Mouse (Mus musculus) embryonic facial prominence, embryonic 14.5 days (tissue): ENCODE results near the gene Kars. TPM values are rescaled to one million over a fixed set of nuclear protein-coding genes. Genes with fewer than 3 reads are reported as not detected.
A peak's percentile ranks its signal among the peaks of the same experiment; 100 is the strongest.

ENCODE experiments used
- ATAC-seq: fragments of 200-750 bp; cut with Nextera tagmentation; 2 replicates; pipeline ENCODE4 v1.8.0; 2017; ENCODE audit warnings: low read depth, moderate number of reproducible peaks, moderate TSS enrichment
- DNase-seq: peaks from one replicate; pipeline ENCODE4 v3.0.0-alpha.2; 2015; ENCODE audit warnings: low spot score
- H3K27ac ChIP-seq: fragments of 300-500 bp; sonication (generic); replicated peaks from 2 replicates; pipeline ENCODE4 v1.5.1; 2014; ENCODE audit warnings: low read depth, mild to moderate bottlenecking, low read length, moderate library complexity
- H3K27me3 ChIP-seq: fragments of 300-500 bp; sonication (generic); replicated peaks from 2 replicates; pipeline ENCODE4 v1.6.1; 2014; ENCODE audit warnings: low read length; ENCODE audit not compliant: control insufficient read depth, insufficient read depth
- H3K36me3 ChIP-seq: fragments of 300-500 bp; sonication (generic); 2 replicates; pipeline ENCODE4 v1.6.1; 2014; ENCODE audit warnings: low read length, mixed read lengths; ENCODE audit not compliant: control insufficient read depth, insufficient read depth
- H3K4me1 ChIP-seq: fragments of 300-500 bp; sonication (generic); 2 replicates; pipeline ENCODE4 v1.6.1; 2014; ENCODE audit warnings: antibody characterized with exemption, low read length; ENCODE audit not compliant: control insufficient read depth, insufficient read depth
- H3K4me2 ChIP-seq: fragments of 300-500 bp; sonication (generic); 2 replicates; pipeline ENCODE4 v1.6.1; 2014; ENCODE audit warnings: low read depth, mild to moderate bottlenecking, low read length, moderate library complexity, mixed read lengths
- H3K4me3 ChIP-seq: fragments of 300-500 bp; sonication (generic); 2 replicates; pipeline ENCODE4 v1.5.1; 2014; ENCODE audit warnings: low read depth, mild to moderate bottlenecking, low read length
- H3K9ac ChIP-seq: fragments of 300-500 bp; sonication (generic); 2 replicates; pipeline ENCODE4 v1.6.1; 2014; ENCODE audit warnings: low read depth, mild to moderate bottlenecking, low read length, moderate library complexity, mixed read lengths
- H3K9me3 ChIP-seq: fragments of 300-500 bp; sonication (generic); 2 replicates; pipeline ENCODE4 v1.6.1; 2016; ENCODE audit warnings: low read length; ENCODE audit not compliant: control insufficient read depth
- WGBS: fragments of 180-500 bp; shearing (Covaris S2); extraction: QIAGEN DNeasy Blood & Tissue Kit; methylation state at CpG from one replicate; pipeline ENCODE4 v1.1.7; 2014; 5-methylcytosine and 5-hydroxymethylcytosine counted together
- polyA plus RNA-seq: library from polyadenylated mRNA; unstranded; fragments of >200 nt; fragmentation: Nextera tagmentation; extraction: Ambion mirVana; gene quantifications from 2 replicates; pipeline ENCODE4 v1.2.1, GENCODE M21; 2014

Kars gene
- polyA plus RNA-seq, 1 experiment from 2014 or later = 192 TPM

DNA sequence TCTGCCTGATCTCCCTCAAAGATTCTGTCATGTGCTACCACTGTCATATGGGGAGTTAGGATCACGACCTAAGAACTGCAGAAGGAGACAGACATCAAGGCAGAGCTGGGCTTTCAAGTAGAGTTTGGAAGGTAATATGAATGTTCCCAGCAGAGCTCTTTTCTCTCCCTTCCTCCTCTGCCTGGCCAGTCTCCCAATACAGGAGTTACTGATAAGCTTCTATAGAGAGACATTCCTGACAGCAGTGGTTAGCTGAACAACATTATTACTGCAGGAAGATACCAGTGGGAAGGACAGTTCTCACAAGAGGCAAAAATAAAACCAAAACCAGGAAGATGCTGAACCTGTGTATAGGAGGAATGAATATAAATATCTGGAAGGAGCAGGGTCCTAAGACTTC is 48.5 kb downstream of the Kars start:
- Histone ChIP-seq H3K4me3 (no peak overlapping the region), H3K9ac (no peak overlapping the region), H3K27me3 (no peaks in the 10 kb centered on the region), H3K9me3 (no peaks in the 10 kb centered on the region), H3K36me3 (peaks cover 5% of the 10 kb centered on the region; the same call in 1 of the 2 replicates), H3K27ac (no peak overlapping the region), H3K4me1 (peaks cover 4% of the 10 kb centered on the region), H3K4me2 (no peak overlapping the region)
- 72% methylated on average over 1 of the region's 1 CpGs for WGBS
- no peak for ATAC-seq
- no peak for DNase-seq

- DNase-seq (no peak), ATAC-seq (no peak)
- Histone ChIP-seq H3K9me3 (no peaks in the 10 kb centered on the region), H3K36me3 (peaks cover 18% of the 10 kb centered on the region), H3K4me1 (peaks cover 4% of the 10 kb centered on the region), H3K27me3 (no peaks in the 10 kb centered on the region), H3K4me3 (no peak overlapping the region), H3K9ac (no peak overlapping the region), H3K27ac (no peak overlapping the region), H3K4me2 (no peak overlapping the region)
- WGBS = 60% methylated on average over 3 of the region's 3 CpGs
Measured at GRCm38 (mm10) chr8:111961330-111961729, 49.8 kb downstream of the Kars start.

DNA sequence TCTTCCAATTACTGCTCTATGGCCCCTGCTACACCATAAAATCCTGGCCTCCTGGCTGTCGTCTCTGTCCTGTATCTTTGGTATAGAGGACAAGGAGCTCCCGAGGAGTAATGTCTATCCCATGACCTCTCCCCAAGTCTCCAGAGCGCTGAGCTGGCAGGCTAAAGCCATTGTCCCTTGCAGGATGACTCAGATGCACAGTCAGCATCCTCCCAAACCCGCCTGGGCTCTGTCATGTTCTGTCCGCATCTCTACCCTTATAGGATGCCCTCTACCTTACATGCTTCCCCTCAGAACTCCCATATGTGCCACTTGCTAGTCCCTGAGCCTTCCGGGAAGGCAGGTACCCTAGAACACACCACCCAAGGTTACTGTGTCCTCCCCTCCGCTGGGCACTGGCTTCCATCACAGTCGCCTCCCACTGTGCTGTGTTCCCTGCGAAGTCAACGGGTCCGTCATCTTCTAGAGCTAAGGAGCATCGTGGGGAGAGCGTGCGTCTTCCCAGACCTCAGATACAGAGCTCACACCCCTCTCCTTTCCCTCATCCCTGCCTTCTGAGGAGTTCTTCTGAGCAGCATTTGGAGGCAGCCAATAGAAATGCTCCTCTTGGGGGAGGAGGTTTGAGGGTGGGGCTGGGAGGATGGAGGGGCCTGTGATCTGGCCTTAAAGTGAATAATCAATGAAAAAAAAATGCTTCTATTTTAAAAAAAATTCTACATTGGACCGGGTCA is 50.4 kb downstream of the Kars start:
- no peak overlapping the region for H3K9ac ChIP-seq
- no peak overlapping the region for H3K4me2 ChIP-seq
- H3K4me1 ChIP-seq = peaks cover 4% of the 10 kb centered on the region
- H3K27me3 ChIP-seq = no peaks in the 10 kb centered on the region
- 69% methylated on average over 15 of the region's 15 CpGs for WGBS
- ATAC-seq (no peak), DNase-seq (no peak)
- no peaks in the 10 kb centered on the region for H3K9me3 ChIP-seq
- no peak overlapping the region for H3K4me3 ChIP-seq
- no peak overlapping the region for H3K27ac ChIP-seq
- H3K36me3 ChIP-seq = peaks cover 19% of the 10 kb centered on the region

DNA sequence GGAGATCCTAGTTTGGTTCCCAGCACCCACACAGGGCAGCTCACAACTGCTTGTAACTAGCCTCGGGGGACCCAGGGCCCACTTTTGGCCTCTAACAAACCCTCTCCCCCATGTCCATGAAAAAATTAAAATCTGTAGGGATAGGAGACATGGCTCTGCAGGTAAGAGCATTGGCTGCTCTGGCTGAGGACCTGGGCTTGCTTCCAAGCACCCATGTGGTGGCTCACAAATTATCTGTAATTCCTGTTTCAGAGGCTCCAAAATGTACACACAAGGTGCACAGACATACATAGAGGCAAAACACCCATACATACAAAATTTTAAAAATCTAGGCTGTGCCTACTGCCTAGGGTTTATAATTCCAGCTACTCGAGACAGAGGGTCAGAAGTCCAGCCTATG is 53.9 kb downstream of the Kars start:
- H3K4me1 ChIP-seq = no peaks in the 10 kb centered on the region
- no peak overlapping the region for H3K4me2 ChIP-seq
- no peak overlapping the region for H3K27ac ChIP-seq
- 93% methylated on average over 2 of the region's 2 CpGs for WGBS
- no peaks in the 10 kb centered on the region for H3K9me3 ChIP-seq
- no peak overlapping the region for H3K9ac ChIP-seq
- H3K27me3 ChIP-seq = no peaks in the 10 kb centered on the region
- peaks cover 48% of the 10 kb centered on the region for H3K36me3 ChIP-seq
- no peak overlapping the region for H3K4me3 ChIP-seq
- ATAC-seq (no peak), DNase-seq (no peak)

DNA sequence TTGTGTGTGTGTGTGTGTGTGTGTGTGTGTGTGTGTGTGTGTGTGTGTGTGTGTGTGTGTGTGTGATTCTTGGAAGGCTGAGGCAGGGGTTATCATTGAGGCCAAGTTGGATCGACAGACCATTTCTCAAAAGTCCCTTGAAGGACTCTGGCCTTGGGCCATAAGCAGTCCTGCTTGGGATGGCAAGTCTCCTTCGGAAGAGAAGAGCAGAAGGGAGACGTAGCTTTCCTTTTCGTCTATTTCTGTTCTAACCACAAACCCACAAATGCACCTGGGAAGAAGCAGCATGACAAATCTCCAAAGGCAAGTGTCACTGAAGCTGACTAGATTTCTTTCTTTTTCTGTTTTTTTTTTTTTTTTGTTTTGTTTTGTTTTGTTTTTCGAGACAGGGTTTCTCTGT is 55.2 kb downstream of the Kars start:
- ATAC-seq (no peak), DNase-seq (no peak)
- no peaks in the 10 kb centered on the region for H3K9me3 ChIP-seq
- no peak overlapping the region for H3K4me2 ChIP-seq
- H3K4me3 ChIP-seq = no peak overlapping the region
- H3K27ac ChIP-seq = no peak overlapping the region
- no peak overlapping the region for H3K9ac ChIP-seq
- H3K4me1 ChIP-seq = no peaks in the 10 kb centered on the region
- H3K27me3 ChIP-seq = no peaks in the 10 kb centered on the region
- WGBS = 89% methylated on average over 5 of the region's 5 CpGs
- peaks cover 60% of the 10 kb centered on the region for H3K36me3 ChIP-seq

DNA sequence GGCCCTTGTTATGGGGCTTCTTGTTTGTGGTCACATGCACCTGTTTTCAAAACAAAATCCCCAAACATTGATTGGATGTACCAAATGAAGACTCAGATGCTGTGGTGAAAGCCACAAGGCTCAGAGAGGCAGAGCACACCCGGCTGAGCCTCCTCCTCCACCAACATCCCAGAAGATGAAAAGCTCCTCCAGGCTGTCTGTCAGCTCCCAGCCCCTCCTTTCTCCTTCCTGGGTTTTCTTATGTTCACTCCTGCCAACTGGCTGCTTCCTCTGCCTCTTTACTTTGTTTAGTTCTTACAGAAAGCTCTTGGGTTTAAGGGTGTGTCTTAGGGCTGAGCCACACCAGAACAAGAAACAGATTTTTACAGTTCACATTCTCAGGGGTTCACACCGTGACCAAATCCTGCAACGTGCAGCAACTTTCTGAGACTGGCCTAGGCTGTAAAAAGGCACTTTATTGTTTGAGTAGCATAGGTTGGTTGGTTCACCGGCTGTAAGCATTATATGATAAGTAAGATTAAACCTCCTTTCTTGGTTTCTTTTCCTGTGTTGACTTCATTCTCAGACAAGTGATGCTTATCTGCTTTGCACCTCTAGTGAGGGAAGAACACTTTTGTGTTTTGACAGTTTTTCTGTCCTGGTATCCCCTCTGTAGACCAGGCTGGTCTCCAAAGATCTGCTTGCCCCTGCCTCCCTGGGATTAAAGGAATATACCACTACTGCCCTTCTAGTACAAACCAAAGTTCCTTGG is 56.1 kb downstream of the Kars start:
- no peak overlapping the region for H3K9ac ChIP-seq
- ATAC-seq (no peak), DNase-seq (peak; percentile 22)
- H3K27me3 ChIP-seq = no peaks in the 10 kb centered on the region
- whole genome bisulfite sequencing = 67% methylated on average over 4 of the region's 4 CpGs
- H3K9me3 ChIP-seq = no peaks in the 10 kb centered on the region
- peaks cover 57% of the 10 kb centered on the region for H3K36me3 ChIP-seq
- H3K4me2 ChIP-seq = no peak overlapping the region
- H3K4me3 ChIP-seq = no peak overlapping the region
- no peaks in the 10 kb centered on the region for H3K4me1 ChIP-seq
- H3K27ac ChIP-seq = no peak overlapping the region

DNA sequence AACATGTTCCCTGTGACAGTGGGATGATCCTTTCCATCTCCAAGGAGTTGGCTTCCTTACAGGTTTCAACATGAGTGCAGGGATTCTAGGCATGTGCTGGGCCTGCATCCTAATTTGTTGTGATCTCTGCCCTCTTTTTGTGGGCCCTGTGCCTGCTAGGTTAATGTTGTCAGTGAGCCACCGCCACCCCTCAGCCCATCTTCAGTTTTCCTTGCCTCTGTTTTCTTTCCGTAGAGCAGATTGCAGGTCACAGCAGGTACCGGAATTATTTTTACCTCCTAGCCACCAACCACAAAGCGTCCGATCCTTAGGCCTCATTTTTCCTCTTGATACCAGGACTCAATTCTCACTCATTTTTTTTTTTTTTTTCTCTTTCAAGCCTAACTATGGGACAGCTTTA is 59.2 kb downstream of the Kars start:
- H3K4me3 ChIP-seq = no peak overlapping the region
- peaks cover 71% of the 10 kb centered on the region for H3K36me3 ChIP-seq
- DNase-seq (no peak), ATAC-seq (no peak)
- no peaks in the 10 kb centered on the region for H3K9me3 ChIP-seq
- H3K27ac ChIP-seq = no peak overlapping the region
- WGBS = 89% methylated on average over 5 of the region's 5 CpGs
- H3K9ac ChIP-seq = no peak overlapping the region
- H3K4me2 ChIP-seq = no peak overlapping the region
- no peaks in the 10 kb centered on the region for H3K27me3 ChIP-seq
- no peaks in the 10 kb centered on the region for H3K4me1 ChIP-seq

DNA sequence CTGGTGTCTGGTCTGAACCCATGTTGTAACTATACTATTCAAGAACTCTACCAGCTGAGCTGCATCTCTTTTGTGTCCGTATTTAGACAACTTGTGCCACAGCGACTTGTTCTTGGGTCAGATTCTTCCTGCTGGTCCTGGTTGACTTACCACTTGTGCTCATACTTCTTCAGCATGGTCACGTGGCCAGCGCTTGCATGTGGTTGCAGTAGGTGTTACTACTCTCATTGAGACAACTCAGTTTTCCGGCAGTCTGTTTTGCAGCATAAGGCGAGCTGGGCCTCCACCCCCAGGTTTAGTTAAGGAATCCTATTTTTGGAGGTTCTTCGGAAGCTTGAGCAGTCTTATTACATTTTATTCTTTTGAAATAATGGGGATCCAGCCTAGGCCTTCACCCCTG is 59.8 kb downstream of the Kars start:
- ATAC-seq (no peak), DNase-seq (no peak)
- Histone ChIP-seq H3K4me1 (no peaks in the 10 kb centered on the region), H3K27me3 (no peaks in the 10 kb centered on the region), H3K4me3 (no peak overlapping the region), H3K9ac (no peak overlapping the region), H3K4me2 (no peak overlapping the region), H3K36me3 (peaks cover 71% of the 10 kb centered on the region), H3K27ac (no peak overlapping the region), H3K9me3 (no peaks in the 10 kb centered on the region)
- WGBS = 94% methylated on average over 7 of the region's 7 CpGs

DNA sequence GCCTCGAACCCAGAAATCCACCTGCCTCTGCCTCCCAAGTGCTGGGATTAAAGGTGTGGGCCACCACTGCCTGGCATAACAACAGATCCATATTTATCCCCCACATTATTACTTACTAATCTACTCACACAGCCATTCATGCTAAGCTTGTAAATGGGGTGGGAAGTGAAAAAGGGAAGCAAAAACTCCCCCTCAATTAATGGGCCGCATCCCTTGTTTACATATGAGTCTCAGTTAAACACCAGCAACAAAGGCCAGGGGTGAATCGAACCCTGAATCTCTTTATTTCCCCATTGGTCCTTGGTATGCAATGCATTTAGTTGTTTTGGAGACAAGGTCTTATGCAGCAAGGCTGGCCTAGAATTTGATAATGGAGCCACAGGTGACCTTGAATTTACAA is 60.3 kb downstream of the Kars start:
- Histone ChIP-seq H3K9me3 (no peaks in the 10 kb centered on the region), H3K4me1 (no peaks in the 10 kb centered on the region), H3K27ac (no peak overlapping the region), H3K9ac (no peak overlapping the region), H3K4me3 (no peak overlapping the region), H3K4me2 (no peak overlapping the region), H3K27me3 (no peaks in the 10 kb centered on the region), H3K36me3 (peaks cover 75% of the 10 kb centered on the region)
- DNase-seq (no peak), ATAC-seq (no peak)
- 87% methylated on average over 3 of the region's 3 CpGs for WGBS
